Mouse (Mus musculus) MEL (cell line): ENCODE results near the gene Galnt15.

ENCODE experiments used
- CHD2 ChIP-seq: IDR thresholded peaks from 2 replicates; pipeline ENCODE4 v1.6.1; 2011; ENCODE audit warnings: low read length, improper control_type of control experiment
- EP300 ChIP-seq, 2 experiments: IDR thresholded peaks; 2 replicates each; pipeline ENCODE4 v1.6.1; 2011; ENCODE audit warnings: improper control_type of control experiment in 2 of 2, low read length in 2 of 2, low read depth in 1 of 2, mild to moderate bottlenecking in 1 of 2
- GATA1 ChIP-seq: IDR thresholded peaks from 2 replicates; pipeline ENCODE4 v1.6.1; 2011; ENCODE audit warnings: low read depth, low read length, improper control_type of control experiment
- MAFK ChIP-seq: IDR thresholded peaks from 2 replicates; pipeline ENCODE4 v1.6.1; 2011; ENCODE audit warnings: low read depth, mild to moderate bottlenecking, low read length, improper control_type of control experiment, borderline replicate concordance
- POLR2AphosphoS2 ChIP-seq: IDR thresholded peaks from 2 replicates; pipeline ENCODE4 v1.6.1; 2011; ENCODE audit warnings: low read length, improper control_type of control experiment
- RCOR1 ChIP-seq: IDR thresholded peaks from 2 replicates; pipeline ENCODE4 v1.6.1; 2012; ENCODE audit warnings: low read depth, mild to moderate bottlenecking, inconsistent platforms, low read length, improper control_type of control experiment
- SMC3 ChIP-seq: IDR thresholded peaks from 2 replicates; pipeline ENCODE4 v1.6.1; 2011; ENCODE audit warnings: low read depth, low read length, improper control_type of control experiment
- TBP ChIP-seq: IDR thresholded peaks from 2 replicates; pipeline ENCODE4 v1.8.0; 2011; ENCODE audit warnings: low read depth, low read length, improper control_type of control experiment
- ZC3H11A ChIP-seq: IDR thresholded peaks from 2 replicates; pipeline ENCODE4 v1.6.1; 2012; ENCODE audit warnings: low read depth, mild to moderate bottlenecking, inconsistent platforms, low read length, improper control_type of control experiment
- ZKSCAN1 ChIP-seq: IDR thresholded peaks from 2 replicates; pipeline ENCODE4 v1.6.1; 2012; ENCODE audit warnings: low read depth, mild to moderate bottlenecking, inconsistent platforms, low read length, improper control_type of control experiment, moderate library complexity

DNA sequence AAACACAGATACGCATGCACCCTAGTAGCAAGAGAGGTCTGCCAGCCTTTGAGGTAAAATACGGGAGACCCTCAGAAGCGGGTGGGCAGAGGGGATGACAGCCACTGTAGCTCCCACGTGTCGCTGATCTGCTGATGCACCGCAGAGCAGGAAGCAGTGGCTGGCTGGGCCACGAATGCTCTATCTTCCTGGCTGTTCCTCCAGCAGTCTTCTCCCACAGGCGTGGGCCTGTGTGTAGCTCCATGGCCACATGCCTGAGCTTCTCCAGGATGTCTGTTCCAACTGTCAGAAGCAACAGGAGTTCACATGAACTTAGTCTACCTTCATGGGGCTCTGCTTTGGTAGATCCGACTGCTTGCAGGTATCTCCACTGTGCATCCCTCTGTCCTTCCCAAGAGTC, 6.8 kb upstream of the Galnt15 start:
- TF ChIP-seq ZKSCAN1: no peak
- no peak for TF ChIP-seq POLR2AphosphoS2
- TF ChIP-seq GATA1: no peak
- no peak for TF ChIP-seq EP300 (IDR thresholded peaks at IDR 0.05; ENCODE audit: low read depth in 1 of 2, low read length in 2 of 2)
- TF ChIP-seq SMC3: no peak
- TF ChIP-seq TBP: no peak
- TF ChIP-seq MAFK: no peak
- TF ChIP-seq RCOR1: no peak
- TF ChIP-seq ZC3H11A: no peak
- TF ChIP-seq CHD2: no peak
